Mouse (Mus musculus): ENCODE measurements around the gene Brf1.

Brf1 gene

GRCm38 (mm10) chr12:113016976-113017375, 16.5 kb upstream of the Brf1 start:
- DNase-seq = no peak

- no peak for DNase-seq
Measured at GRCm38 (mm10) chr12:113015956-113016355, 15.5 kb upstream of the Brf1 start.

- DNase-seq = peak in 1 of 2 experiments; percentile 47
Measured at GRCm38 (mm10) chr12:113014561-113015556, 14.4 kb upstream of the Brf1 start.

- DNase-seq = peak; percentile 89 to 92
Measured at GRCm38 (mm10) chr12:113013604-113014558, 13.4 kb upstream of the Brf1 start, which contains the start of gene Pacs2. Gene Pacs2, plus strand, starts transcription at chr12:113014508.

GRCm38 (mm10) chr12:113013021-113013491, 12.6 kb upstream of the Brf1 start:
- no peak for DNase-seq

- DNase-seq = no peak
Measured at GRCm38 (mm10) chr12:113012443-113012842, 11.9 kb upstream of the Brf1 start.

GRCm38 (mm10) chr12:113011702-113012360, 11.3 kb upstream of the Brf1 start:
- peak; percentile 42 to 43 for DNase-seq

- DNase-seq = peak; percentile 84 to 89
Measured at GRCm38 (mm10) chr12:113004993-113005392, 4.5 kb upstream of the Brf1 start.

GRCm38 (mm10) chr12:113004011-113004410, 3.5 kb upstream of the Brf1 start:
- no peak for DNase-seq

- DNase-seq = no peak
Measured at GRCm38 (mm10) chr12:113002667-113003066, 2.2 kb upstream of the Brf1 start.

- DNase-seq = no peak
Measured at GRCm38 (mm10) chr12:113001133-113001474, 600 bp upstream of the Brf1 start.

- no peak for DNase-seq
Measured at GRCm38 (mm10) chr12:112999569-113000293, 773 bp downstream of the Brf1 start.

GRCm38 (mm10) chr12:112994153-112994552, 6.4 kb downstream of the Brf1 start:
- DNase-seq = no peak

GRCm38 (mm10) chr12:112991444-112991843, 9.1 kb downstream of the Brf1 start:
- no peak for DNase-seq

GRCm38 (mm10) chr12:112990706-112991405, 9.6 kb downstream of the Brf1 start:
- no peak for DNase-seq

GRCm38 (mm10) chr12:112987877-112988276, 12.6 kb downstream of the Brf1 start:
- peak in 1 of 2 experiments; percentile 33 for DNase-seq

GRCm38 (mm10) chr12:112985346-112985745, 15.2 kb downstream of the Brf1 start:
- DNase-seq = no peak

GRCm38 (mm10) chr12:112982031-112982430, 18.5 kb downstream of the Brf1 start:
- no peak for DNase-seq

GRCm38 (mm10) chr12:112977156-112977555, 23.3 kb downstream of the Brf1 start:
- no peak for DNase-seq

GRCm38 (mm10) chr12:112976371-112977073, 24.0 kb downstream of the Brf1 start, which contains the start of gene Btbd6:
Gene Btbd6, plus strand, starts transcription at chr12:112976482.
- peak; percentile 93 to 94 for DNase-seq
